Mouse (Mus musculus): Measurements from ENCODE around the gene Faf1.

- no peak for TF ChIP-seq CTCF (IDR thresholded peaks at IDR 0.05; ENCODE audit: borderline replicate concordance, control insufficient read depth, extremely low read depth, insufficient read depth, low read length, poor library complexity)
- no peak for TF ChIP-seq POLR2A (IDR thresholded peaks at IDR 0.05; ENCODE audit: control insufficient read depth, extremely low read depth, insufficient read depth, low read length, poor library complexity)
These were observed 14.1 kb upstream of the Faf1 start for GRCm38 (mm10) chr4:109662271-109662670.
